Mouse (Mus musculus) WW6 (cell line): ENCODE measurements around the gene Veph1.
"Not testable (repeated sequence)": the region's sequence is repeated elsewhere in the genome, so short reads cannot be mapped to it uniquely, and the experiment has no call there.

ENCODE experiments used
- DNase-seq: peaks from one replicate; pipeline ENCODE4 v3.0.0-alpha.2; 2013; ENCODE audit warnings: low read depth, low spot score

The Veph1 gene

DNA sequence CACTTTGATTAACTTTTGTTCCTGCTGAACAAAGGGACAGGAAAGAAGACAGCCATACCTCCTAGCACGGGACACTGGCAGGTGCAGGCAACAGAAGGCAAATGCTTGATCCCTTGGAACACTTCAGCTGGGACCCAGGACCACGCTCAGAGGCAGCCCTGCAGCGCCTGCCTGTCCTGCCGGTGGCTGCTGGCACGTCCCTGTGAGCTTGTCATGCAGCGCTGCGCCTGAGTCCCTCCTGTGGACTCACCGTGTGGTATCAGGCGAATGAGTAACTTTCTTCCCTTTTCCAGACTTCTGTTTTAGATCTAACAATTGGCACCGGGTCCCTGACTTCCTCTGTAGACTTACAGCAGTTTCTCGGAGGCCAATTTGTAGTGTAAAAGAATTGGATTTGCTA, at the start of gene Veph1:
TSS of gene Veph1 (minus strand) at position 293 of the 400 bp plus-strand sequence.
- DNase-seq: no peak

DNA sequence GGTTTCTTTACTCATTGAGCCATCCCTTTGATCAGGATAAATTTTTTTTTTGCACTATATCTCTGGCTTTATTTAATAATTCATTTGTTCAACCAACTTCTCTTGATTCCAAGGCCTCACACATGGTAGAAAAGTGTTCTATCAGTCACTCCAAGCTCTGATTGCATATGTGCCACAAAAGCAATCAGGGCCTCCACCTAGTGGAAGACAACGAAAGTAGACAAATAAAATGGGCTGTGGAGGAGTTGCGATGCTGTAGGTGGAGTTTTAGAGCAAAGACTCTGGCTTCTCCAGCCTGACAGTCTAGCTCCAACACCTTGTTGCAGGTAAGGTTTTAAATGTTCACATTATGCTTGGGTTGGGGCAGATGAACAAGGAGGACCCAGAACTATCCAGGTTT, 44.1 kb upstream of the Veph1 start:
- no peak for DNase-seq

DNA sequence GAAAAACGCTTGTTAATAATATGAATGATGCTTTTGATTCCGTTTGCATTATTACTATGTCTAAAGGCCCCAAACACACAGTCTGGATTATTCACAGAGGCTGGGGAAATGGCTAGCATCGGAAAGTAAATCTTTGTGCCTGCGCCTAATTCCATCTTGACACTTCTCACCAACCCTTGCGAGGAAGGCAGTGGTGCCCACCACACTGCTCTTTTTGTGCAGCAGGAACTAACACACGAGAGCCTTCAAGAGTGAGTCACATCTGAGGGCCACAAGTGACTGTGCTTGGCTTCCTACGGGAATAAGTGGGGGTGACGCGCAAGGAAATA, 35.7 kb upstream of the Veph1 start:
- DNase-seq: no peak

DNA sequence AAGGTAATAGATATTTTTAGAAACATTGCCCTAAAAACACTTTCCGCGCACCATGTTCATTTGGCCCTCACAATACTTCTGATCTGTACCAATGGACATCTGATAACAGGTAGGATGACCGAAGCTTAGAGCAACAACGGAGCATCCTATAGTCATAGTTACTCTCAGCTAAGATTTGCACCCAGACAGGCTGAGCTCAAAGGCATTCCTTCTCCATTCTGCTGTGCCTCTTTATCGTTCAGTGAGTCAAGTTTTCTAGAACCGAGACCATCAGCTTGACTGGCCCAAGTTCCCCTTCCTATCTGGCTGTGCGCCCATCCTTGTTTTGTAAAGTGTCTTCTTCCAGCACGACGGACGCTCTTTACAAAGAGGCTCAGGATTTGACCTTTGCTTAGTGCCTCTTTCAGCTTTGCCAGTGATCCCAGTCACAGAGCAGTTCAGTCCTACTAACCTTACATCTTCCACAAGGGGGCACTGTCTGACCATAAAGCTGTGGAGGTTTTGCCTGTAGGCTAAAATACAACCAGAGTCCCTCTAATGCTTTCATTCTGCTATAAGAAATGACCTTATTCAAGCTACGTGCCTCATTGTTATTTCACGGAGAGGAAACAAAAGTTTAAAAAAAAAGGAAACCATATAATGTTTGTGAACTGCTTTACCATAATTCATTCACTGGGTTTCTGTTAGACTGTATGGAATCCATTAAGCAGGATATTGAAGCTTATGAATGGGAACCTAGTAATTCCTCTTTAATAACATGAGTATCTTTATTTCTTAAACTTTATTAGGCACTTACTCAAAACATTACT, 35.2 kb upstream of the Veph1 start:
- peak; percentile 46 for DNase-seq

DNA sequence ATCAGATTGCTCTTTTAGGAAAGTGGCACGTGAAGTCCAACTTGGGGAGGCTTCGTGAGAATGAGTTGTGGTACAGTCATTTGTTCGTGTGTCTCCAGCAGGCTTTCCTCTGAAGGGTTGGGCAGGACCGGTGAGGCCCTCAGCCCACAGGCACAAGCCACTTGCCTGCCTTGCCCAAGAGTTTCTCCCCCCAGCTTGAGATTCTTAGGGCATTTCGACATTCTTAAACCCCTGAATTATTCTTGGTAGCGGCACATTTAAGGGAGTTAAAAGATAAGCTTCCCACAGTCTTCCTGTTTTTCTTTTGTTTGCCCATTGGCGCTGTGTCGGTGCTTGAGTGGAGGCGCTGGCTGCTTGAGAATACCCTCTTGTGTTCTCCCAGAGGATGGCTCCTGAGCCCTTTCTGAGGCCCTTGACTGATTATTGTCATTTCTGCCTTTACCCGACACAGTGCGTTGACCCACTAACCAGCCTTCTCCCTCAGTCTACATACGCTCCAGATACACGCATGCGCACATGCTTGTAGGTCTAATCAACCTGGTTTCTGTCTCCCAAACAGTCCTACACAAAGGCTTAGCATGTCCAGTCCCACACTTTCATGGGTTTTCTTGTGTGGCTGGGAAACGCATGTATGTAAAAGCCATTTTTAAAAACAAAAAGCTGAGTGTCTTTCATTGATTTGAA, 34.4 kb upstream of the Veph1 start:
- DNase-seq: no peak

DNA sequence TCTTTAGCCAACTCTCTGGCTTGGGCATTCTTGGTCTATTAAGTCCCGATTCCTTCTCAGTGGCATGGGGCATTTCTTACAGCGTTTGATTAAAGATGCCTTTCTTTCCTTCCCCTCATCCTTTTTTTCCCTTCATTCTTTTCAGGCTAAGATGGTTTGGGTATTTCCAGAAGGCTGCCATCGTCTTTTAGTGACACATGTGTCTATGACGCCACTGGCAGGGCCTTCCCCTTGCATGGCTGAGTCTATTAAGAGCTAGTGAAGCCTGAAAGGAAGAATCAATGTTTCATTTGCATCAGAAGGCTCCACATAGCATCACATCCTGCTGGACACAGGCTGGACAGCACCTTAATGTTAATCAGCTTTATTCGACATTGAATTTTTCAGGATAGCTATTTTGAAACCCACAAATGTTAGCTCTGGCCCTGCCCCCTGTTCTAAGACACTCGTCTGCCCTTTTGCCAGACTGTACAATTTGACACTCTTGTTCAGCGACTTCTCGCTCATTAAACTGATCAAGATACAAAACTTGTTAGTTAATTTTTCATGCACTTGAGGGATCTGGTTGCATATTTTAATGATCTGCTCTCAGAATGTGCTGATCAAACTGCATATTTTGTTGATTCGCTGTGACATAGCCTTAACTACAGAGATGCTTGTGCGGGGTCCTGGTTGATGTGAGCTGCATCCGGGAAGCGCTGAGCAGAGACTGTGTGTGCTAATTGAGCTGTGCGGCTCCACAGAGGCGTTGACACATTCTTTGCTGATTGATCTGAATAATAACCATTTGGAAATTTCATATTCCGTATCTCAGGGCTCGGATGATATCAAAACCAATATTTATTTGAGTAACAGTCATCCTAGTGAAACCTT, 29.6 kb upstream of the Veph1 start:
- no peak for DNase-seq

DNA sequence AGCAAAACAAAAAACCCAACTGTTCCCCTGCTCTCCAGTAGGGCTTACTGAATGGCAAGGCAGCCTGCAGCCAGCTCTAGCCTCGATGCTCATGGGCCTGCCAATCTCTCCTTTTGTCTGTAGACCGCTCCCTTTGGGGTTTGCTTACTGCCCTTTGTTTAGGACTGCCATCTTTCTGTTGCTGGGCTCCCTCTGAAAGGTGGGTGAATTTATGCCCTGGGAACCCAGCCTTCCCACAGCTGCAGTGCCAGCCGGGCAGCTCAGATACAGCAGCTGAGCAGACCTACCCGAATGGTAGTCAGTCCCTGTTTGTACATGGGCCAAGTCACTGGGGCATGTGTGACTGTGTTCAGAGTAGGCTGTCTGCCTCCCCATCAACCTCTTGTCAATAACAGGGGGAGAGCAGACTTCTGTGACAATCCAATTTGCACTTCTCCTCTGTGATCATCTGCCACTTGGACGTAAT, 28.9 kb upstream of the Veph1 start:
- no peak for DNase-seq

DNA sequence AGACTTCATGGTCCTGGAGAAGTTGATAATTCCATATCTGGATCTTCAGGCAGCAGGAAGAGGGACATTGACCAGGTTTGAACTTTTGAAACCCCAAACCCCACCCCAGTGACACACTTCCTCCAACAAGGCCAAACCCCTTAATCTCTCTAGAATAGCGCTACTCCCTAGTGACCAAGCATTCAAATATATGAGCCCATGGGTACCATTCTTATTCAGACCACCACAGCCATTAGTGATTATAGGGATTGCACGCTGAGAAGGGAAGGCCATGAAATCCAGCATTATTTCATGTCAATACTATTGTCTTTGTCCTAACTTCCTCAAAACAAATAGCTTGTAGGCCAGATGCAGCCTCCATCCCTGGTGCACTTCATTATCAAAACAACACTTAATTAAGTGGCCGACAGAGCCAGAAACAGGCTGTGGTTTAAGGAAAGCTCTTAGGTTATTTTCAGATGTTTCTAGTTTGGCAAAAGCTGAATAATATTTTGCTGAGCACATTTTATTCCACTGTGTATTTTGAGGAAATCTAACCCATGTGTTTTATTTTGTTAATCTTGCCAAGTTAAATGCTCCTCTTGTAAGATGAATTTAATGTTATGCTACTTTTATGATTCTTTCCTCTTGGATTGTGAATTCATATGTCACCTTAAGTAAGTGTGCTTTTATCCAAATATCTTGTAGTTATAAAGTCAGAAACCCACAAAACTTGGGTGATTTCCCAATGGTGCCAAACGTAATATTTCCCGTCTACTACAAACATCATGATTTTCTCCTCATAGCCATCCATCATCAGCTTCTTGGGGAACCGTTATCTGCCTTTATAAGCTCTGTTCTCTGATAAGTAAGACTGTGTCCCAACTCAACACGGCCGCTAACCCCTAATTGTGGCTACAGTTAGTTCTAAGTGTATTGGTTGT, 18.4 kb upstream of the Veph1 start:
- DNase-seq: no peak

DNA sequence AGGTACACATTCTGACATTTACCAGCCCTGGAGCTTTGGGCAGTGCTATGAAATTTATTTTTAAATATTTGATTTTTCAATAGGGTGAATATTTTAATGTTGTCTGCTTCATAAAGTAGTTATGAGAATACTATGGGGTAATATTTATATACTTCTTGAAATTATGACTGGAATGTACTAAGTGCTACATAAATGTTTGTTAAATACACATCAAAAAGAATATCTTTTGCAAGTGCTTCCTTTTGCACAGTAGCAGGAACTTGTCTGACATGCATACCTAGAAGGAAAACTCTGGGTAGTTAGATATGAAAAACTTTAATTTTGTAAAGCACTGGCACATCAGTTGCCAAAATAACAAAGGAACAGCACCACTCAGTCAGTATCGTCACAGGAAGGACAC, 13.9 kb upstream of the Veph1 start:
- DNase-seq: no peak

DNA sequence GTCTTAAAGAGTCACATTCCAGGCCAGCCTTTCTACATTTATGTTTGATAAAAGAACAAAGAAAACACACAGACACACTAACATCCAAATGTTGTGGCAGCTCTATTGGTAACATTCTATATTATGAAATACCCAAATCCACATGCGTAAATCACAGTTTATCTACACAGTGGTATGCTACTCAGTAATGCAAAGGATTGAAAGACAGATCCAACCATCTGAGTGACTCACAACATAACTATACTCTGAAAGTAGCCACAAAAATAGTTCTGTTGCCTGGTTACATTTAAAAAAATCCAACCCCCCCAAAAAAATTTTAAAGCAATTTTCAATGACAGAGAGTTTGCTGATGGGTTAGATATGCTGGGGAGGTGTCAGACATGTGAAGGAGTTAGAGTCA, 12.9 kb upstream of the Veph1 start:
- no peak for DNase-seq

DNA sequence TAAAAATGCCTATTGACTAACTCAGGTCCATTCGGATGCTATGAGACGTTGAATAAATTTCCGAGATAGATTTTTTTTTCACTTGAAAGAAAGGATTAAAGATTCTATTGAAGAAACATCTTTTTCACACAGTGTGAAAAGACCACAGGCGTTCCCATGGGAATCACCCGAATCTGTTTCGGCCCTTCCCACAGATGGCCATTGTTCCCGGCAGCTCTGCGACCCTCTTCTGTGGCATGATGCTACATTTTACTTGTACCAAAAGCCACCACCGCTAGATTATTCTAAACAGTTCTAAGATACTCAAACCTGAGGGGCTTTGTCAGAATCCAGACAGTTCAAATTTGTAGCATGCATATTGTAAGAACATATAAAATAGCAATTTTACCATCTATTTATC, 1.4 kb downstream of the Veph1 start:
- DNase-seq: no peak

DNA sequence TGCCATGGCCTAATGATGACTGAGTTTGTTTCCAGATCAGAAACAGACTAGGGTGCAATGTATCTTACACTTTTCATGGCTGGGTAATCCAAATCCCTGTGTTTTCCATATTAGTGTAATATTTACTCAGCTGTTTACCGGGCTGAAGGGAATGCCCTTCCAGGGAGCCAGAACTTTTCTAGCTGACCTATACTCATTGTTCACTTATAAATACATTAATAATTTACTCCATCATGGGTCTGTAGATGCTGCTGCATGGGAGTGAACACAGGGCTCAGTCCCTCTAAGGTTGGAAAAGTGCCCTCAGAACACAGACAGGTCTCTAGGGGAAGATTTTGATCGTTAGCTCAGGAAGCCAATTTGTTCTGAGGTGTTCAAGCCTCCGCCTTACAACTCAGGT, 1.9 kb downstream of the Veph1 start:
- no peak for DNase-seq

DNA sequence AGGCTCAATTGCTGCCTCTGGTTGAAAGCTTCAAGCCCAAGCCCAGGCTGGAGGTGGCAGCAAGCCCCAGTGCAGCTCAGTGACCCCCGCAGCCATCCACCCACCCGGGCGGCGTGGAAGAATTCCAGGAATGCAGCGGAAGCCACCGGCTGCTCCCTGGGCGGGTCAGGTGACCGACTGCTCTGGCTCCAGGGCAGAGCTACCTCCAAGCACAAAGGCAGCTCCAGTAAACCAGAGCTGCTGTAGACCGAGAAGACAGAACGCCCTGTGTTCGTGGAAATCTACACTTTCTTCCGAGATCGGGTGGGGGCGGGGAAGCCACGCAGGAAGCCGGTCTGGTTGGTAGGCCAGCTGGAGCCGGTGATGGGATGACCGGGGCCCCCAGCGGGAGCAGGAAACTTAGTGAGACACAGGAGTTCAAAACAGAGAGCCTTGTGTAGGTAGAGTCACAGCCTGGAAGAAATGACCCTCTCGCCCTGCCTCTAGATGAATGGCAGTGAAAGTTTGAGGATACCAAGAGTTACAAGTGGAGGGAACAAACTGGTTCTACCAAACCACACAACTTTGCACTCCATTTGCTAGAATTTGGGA, 4.2 kb downstream of the Veph1 start:
- DNase-seq: peak; percentile 34

DNA sequence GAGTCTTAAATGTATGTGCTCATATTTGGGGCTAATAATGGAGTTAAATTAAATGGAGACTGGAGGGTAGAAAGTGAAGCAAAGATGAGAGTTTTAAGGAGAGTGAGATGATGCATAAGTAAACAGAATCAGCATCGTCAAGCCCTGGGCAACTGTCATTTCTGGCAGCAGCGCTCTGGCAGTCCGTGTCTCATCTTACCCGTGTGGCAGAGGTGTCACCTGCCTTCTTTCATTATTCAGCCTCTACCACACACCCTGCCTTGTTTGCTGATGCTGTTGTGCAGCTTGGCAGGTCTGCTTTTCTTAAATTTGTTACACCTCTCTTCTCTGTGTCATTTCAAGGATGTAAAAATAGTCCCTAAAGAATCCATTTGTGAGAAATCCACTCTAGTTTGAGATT, 33.4 kb downstream of the Veph1 start:
- DNase-seq: no peak

DNA sequence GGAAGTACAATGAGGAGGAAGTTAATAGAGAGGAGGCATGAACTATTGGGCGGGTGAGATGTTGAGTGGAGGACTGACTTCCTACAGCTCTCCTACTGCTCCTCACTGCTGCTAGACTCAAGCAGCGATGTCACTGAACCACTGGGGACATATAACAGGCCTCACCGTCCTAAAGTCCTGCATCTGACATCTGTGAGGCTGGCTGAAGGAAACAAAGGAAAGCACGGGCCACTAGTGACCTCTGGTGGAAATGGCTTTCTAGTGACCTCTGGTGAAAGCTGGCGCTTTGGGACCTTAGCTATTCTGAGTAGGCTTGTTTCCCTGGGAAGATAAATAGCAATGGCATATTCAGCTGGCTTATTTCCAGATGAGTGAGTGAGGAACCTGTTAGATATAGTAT, 34.3 kb downstream of the Veph1 start:
- DNase-seq: no peak

DNA sequence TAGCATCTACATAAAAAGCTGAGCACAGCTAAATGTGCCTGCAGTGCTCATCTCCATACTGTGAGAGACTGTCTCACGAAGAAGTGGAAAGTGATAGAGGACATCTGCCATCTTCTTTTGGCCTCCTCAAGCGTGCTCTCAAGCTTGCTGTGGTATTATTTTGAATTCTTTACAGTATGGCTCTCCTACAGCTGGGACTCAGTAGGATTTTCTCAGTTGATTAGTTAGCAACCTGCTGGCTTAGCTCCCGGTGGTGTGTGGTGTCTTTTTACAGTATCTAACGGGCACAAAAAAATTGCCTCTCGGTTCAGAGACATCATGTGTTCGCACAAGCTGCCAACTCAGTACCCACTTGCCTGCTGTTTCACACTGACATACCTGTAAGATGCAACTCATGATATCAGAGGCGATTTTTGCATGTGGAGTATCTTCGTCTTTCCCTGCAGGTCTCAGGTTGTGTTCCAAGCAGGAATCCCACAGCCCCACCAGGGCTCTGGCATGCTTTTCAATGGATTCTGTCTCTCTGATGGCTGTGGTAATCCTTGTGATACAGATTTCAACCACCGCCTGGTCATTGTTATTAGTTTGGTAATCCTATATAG, 42.0 kb downstream of the Veph1 start:
- DNase-seq: no peak

DNA sequence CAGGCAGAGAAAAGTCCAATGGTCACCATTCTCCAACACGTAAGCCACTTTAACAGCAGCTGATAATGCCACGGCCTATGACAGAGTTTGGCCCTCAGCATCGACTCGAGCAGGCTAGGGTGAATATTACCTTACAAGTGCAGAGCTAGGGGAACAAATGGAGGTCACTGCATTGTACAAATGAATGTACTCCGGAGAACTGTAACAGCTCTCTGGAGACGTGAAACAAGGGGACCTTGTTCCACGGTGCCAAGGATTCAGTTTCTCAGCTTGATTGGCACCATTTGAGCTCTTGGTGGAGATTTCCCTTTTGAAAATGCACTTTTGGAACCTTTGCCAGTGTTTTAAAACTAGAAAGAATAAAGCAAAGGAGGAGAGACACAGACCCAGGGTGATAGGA, 44.8 kb downstream of the Veph1 start:
- DNase-seq: no peak

DNA sequence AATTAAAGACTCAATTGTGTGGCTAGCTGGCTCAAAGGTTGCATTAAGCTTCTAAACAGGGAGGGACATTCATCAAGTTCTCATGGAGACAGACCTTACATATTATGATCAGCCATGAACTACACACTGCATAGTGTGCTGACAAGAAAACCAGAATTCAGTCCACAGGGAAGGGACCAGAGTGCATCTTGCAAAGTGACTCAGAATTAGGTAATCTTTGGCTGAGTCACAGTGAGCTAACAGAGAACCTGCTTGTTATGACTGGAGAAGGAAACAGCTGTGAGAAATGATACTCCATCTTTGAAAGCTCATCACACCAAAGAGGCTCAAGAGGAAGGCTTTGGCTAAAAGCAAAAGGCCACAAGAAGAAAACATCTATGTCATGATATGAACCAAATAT, 56.2 kb downstream of the Veph1 start:
- DNase-seq: no peak

DNA sequence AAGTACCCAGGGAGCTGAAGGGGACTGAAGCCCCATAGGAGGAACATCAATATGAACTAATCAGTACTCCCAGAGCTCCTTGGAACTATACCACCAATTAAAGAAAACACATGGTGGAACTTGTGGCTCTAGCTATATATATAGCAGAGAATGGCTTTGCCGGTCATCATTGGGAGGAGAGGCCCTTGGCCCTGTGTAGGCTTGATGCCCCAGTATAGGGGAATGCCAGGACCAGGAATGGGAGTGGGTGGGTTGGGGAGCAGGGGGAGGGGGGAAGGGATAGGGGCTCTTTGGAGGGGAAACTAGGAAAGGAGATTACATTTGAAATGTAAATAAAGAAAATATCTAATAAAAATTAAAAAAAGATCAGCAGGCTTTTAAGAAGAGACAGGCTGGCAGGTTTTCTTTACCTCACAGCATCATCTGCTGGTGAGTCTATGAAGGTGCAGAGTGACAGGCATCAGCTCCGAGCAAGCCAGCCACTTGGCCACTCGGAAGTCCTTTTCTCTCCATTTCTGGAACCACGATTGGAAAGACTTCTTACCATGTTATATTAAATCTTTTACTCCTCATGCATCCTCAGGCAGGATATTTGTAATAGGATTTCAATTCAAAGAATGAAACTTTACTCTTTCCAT, 60.3 kb downstream of the Veph1 start:
- DNase-seq: not testable (repeated sequence)

DNA sequence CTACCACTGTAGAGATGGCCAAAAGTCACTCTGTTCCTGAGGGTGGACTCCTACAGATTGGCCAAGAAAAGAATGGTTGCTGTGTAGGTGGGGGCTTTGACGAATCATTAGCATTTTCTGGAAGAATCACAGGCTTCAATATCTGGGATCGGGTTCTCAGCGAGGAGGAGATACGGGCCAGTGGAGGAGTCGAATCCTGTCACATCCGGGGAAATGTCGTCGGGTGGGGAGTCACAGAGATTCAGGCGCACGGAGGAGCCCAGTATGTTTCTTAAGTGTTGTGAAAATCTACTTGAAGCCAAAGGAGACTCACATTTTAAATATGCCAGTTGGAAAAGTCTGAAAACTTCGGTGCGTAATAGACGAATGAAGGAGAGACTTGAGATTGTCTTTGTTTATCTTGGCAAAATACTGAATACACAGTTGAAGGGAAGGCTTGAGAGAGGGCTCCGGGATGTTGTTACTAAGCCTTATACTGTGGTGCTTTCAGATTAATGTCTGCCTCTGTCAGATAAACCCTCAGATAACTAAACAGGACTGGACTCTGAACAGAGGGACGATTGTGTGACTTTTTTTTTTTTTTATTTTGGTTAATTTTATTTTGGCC, 71.6 kb downstream of the Veph1 start:
- DNase-seq: no peak
